Mouse (Mus musculus): Measurements from ENCODE around the gene Cpne9. TPM values are rescaled to one million over a fixed set of nuclear protein-coding genes. Genes with fewer than 3 reads are reported as not detected.

Cpne9 gene
- polyA plus RNA-seq, 2 experiments: 0.44 to 0.77 TPM

DNA sequence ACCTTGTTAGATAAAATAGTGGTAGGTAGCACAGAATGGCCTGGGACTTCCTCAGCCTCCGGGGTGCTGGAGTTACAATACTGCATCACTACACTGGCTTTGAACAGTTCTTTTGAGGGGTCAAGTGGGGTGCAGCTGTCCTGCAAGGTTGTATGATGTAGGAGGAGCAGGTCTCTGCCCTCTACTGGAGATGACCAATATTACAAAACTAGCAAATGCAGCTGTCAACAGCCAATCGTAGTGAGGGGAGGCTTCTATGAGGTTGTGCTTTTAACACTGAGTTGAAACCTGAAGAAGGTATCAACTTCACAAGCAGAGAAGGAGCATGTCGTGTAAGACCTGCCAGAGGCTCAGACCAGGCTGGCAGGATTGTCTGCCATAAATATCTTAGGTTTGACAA lies 20.2 kb downstream of the Cpne9 start:
- TF ChIP-seq POLR2A (IDR thresholded peaks at IDR 0.05; ENCODE audit: borderline replicate concordance, extremely low read depth, insufficient read depth, insufficient read length): no peak
- no peak for ATAC-seq (ENCODE audit: low FRiP score, low read depth)

DNA sequence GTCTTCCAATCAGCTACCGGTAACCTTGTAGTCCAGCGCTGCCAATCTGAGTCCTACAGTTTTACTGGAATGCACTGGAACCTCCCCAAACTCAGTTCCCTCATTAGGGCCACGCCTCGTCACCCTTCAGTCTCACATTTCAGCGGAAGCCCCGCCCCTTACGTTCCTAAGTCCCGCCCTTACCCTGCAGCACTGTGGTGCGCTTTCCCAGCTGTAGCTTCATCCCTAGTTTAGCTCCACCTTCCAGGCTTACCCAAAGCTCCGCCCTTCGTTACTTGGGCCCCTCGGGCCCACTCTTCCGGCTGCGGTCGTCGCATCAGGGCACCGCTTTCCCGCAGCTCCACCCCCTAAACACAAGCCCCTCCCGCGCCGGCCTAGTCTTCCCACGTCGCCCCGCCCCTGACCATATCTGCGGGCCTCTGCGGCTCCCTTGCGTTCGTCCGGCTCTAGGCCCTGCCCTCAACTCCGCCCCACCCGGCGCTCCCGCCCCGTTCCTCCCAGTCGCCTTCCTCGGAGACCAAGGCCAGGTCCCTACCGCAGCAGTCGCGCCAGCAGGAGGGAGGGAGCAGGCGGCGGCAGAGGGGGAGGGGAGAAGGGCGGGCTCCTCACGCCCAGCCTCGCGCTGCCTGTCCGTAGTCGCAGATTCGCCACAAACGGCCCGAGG lies 24.3 kb downstream of the Cpne9 start:
- H3K4me3 ChIP-seq (replicated peaks; ENCODE audit: low read length): peak overlapping the region; percentile 95
- H3K9me3 ChIP-seq (ENCODE audit: control insufficient read depth, low read length): no peaks in the 10 kb centered on the region
- WGBS: under 1% methylated on average over 42 of the region's 50 CpGs
- DNase-seq (ENCODE audit: low spot score) (peak; percentile 99), ATAC-seq (ENCODE audit: low FRiP score, low read depth) (peak; percentile 97)
- peaks cover 14% of the 10 kb centered on the region for H3K4me1 ChIP-seq (ENCODE audit: control insufficient read depth, insufficient read depth, low read length)
- H3K9ac ChIP-seq (ENCODE audit: low read depth, low read length, severe bottlenecking): peak overlapping the region; percentile 92
- no peaks in the 10 kb centered on the region for H3K27me3 ChIP-seq (ENCODE audit: control insufficient read depth, insufficient read depth, low read length)
- H3K4me2 ChIP-seq (replicated peaks; ENCODE audit: low read depth, low read length, severe bottlenecking): peak overlapping the region; percentile 95
- no peak for TF ChIP-seq POLR2A (IDR thresholded peaks at IDR 0.05; ENCODE audit: borderline replicate concordance, extremely low read depth, insufficient read depth, insufficient read length)
- peak overlapping the region; percentile 99 for H3K27ac ChIP-seq (replicated peaks; ENCODE audit: low read depth, low read length)
- H3K36me3 ChIP-seq (ENCODE audit: control insufficient read depth, insufficient read depth, low read length): peaks cover 17% of the 10 kb centered on the region

More for the DNA sequence above, 20.2 kb downstream of the Cpne9 start:
- no peaks in the 10 kb centered on the region for H3K36me3 ChIP-seq (ENCODE audit: control insufficient read depth, insufficient read depth, low read length)
- H3K27ac ChIP-seq (replicated peaks; ENCODE audit: low read depth, low read length): no peak overlapping the region
- H3K9me3 ChIP-seq (ENCODE audit: control insufficient read depth, low read length): no peaks in the 10 kb centered on the region
- H3K27me3 ChIP-seq (ENCODE audit: control insufficient read depth, insufficient read depth, low read length): no peaks in the 10 kb centered on the region
- H3K4me1 ChIP-seq (ENCODE audit: control insufficient read depth, insufficient read depth, low read length): 0 out of 2 replicates have a peak, but pooled peaks cover 3% of the 10 kb centered on the region
- no peak overlapping the region for H3K4me3 ChIP-seq (replicated peaks; ENCODE audit: low read length)
- H3K4me2 ChIP-seq (replicated peaks; ENCODE audit: low read depth, low read length, severe bottlenecking): no peak overlapping the region
- 23% methylated on average over 3 of the region's 3 CpGs for WGBS
- H3K9ac ChIP-seq (ENCODE audit: low read depth, low read length, severe bottlenecking): no peak overlapping the region
- peak; percentile 60 for DNase-seq (ENCODE audit: low spot score)

DNA sequence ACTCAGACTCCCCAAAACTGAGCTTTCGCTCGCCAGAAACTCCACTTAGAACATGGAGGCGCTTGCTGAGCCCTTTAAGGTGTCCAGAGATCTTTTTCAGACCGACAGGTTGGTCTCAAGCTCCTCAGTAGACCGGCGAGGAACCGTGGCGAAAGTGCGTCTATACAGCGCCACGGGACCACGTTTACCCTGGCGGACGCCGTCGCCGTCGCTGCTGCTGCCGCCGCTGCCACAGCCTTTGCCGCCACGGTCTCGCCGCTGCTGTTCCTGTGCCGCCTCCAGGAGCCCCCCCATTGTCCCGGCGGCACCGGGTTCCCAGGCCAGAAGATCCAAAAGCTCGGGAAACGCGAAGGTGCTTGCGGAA lies 24.9 kb downstream of the Cpne9 start, which contains the start of gene Brpf1:
TSS of gene Brpf1 (plus strand) at position 152 of the 364 bp plus-strand sequence.
- H3K4me3 ChIP-seq (replicated peaks; ENCODE audit: low read length): peak within 1 kb of the TSS; percentile 95
- no peaks in the 10 kb centered on the region for H3K9me3 ChIP-seq (ENCODE audit: control insufficient read depth, low read length)
- H3K27me3 ChIP-seq (ENCODE audit: control insufficient read depth, insufficient read depth, low read length): no peaks in the 10 kb centered on the region
- H3K9ac ChIP-seq (ENCODE audit: low read depth, low read length, severe bottlenecking): peak within 1 kb of the TSS; percentile 92
- H3K36me3 ChIP-seq (ENCODE audit: control insufficient read depth, insufficient read depth, low read length): peaks cover 17% of the 10 kb centered on the region
- H3K4me2 ChIP-seq (replicated peaks; ENCODE audit: low read depth, low read length, severe bottlenecking): peak within 1 kb of the TSS; percentile 95
- peak; percentile 68 for ATAC-seq (ENCODE audit: low FRiP score, low read depth)
- under 1% methylated on average over 32 of the region's 32 CpGs for WGBS
- H3K27ac ChIP-seq (replicated peaks; ENCODE audit: low read depth, low read length): peak within 1 kb of the TSS; percentile 99
- peaks cover 14% of the 10 kb centered on the region for H3K4me1 ChIP-seq (ENCODE audit: control insufficient read depth, insufficient read depth, low read length)
- no peak for DNase-seq (ENCODE audit: low spot score)
- no peak for TF ChIP-seq POLR2A (IDR thresholded peaks at IDR 0.05; ENCODE audit: borderline replicate concordance, extremely low read depth, insufficient read depth, insufficient read length)

DNA sequence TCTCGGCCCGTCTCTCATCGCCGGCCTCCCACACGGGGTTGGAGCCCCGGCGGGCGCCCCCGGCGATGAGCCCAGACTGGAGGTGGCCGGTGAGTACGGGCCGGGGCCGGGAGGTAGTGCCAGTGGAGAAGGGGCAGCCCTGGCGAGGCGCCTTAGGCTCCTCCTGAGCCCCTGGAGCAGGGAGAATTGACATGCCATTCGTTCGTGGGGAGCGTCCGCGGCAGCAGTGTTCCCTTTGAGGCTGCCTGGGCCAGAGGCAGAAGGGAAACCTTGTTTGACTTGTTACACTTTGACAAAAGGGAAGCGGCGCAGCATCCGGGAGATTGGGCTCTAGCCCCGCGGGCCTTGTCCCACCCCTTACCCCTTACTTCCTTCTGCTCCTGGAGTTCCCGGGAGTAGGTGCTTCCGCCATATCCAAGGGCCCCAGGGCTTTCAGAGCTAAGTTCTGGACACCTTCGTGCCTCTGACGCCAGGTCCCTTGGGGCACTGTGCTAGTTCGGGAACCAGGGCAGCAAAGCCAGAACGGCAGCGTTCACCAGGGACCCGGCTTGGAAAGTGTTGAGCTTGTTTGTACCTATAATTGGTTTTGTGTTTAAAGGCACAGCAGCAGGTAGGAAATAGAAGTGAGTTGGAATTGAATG lies 25.5 kb downstream of the Cpne9 start:
- Histone ChIP-seq H3K36me3 (ENCODE audit: control insufficient read depth, insufficient read depth, low read length) (peaks cover 24% of the 10 kb centered on the region), H3K9me3 (ENCODE audit: control insufficient read depth, low read length) (no peaks in the 10 kb centered on the region), H3K4me3 (replicated peaks; ENCODE audit: low read length) (peak overlapping the region; percentile 95), H3K27me3 (ENCODE audit: control insufficient read depth, insufficient read depth, low read length) (no peaks in the 10 kb centered on the region), H3K4me1 (ENCODE audit: control insufficient read depth, insufficient read depth, low read length) (peaks cover 14% of the 10 kb centered on the region), H3K4me2 (replicated peaks; ENCODE audit: low read depth, low read length, severe bottlenecking) (peak overlapping the region; percentile 95), H3K9ac (ENCODE audit: low read depth, low read length, severe bottlenecking) (peak overlapping the region; percentile 92), H3K27ac (replicated peaks; ENCODE audit: low read depth, low read length) (peak overlapping the region; percentile 99)
- ATAC-seq (ENCODE audit: low FRiP score, low read depth) (no peak), DNase-seq (ENCODE audit: low spot score) (peak; percentile 17)
- WGBS: under 1% methylated on average over 16 of the region's 34 CpGs
- no peak for TF ChIP-seq POLR2A (IDR thresholded peaks at IDR 0.05; ENCODE audit: borderline replicate concordance, extremely low read depth, insufficient read depth, insufficient read length)

GRCm38 (mm10) chr6:113308141-113308540 lies 26.0 kb downstream of the Cpne9 start:
- Histone ChIP-seq H3K4me3 (replicated peaks; ENCODE audit: low read length) (peak overlapping the region; percentile 95), H3K9ac (ENCODE audit: low read depth, low read length, severe bottlenecking) (peak overlapping the region; percentile 92), H3K4me1 (ENCODE audit: control insufficient read depth, insufficient read depth, low read length) (peaks cover 14% of the 10 kb centered on the region), H3K27ac (replicated peaks; ENCODE audit: low read depth, low read length) (no peak overlapping the region), H3K27me3 (ENCODE audit: control insufficient read depth, insufficient read depth, low read length) (no peaks in the 10 kb centered on the region), H3K4me2 (replicated peaks; ENCODE audit: low read depth, low read length, severe bottlenecking) (peak overlapping the region; percentile 95), H3K9me3 (ENCODE audit: control insufficient read depth, low read length) (no peaks in the 10 kb centered on the region), H3K36me3 (ENCODE audit: control insufficient read depth, insufficient read depth, low read length) (peaks cover 29% of the 10 kb centered on the region)
- peak; percentile 42 for DNase-seq (ENCODE audit: low spot score)
- no peak for ATAC-seq (ENCODE audit: low FRiP score, low read depth)
- 38% methylated on average over 5 of the region's 5 CpGs for WGBS
- TF ChIP-seq POLR2A (IDR thresholded peaks at IDR 0.05; ENCODE audit: borderline replicate concordance, extremely low read depth, insufficient read depth, insufficient read length): no peak

Measured in limb, embryonic 14.5 days (tissue).